Mouse (Mus musculus) CH12.LX (cell line): ENCODE data around the gene 4930415O20Rik. TPM values are rescaled to one million over a fixed set of nuclear protein-coding genes. Genes with fewer than 3 reads are reported as not detected.
A peak's percentile ranks its signal among the peaks of the same experiment; 100 is the strongest.

ENCODE experiments used
- DNase-seq: peaks from one replicate; pipeline ENCODE4 v3.0.0-alpha.2; 2013; ENCODE audit errors: extremely low read depth
- H3K27ac ChIP-seq: 2 replicates; pipeline ENCODE4 v1.5.1; 2012; ENCODE audit warnings: low read depth, mild to moderate bottlenecking, control low read depth, moderate library complexity; ENCODE audit not compliant: insufficient read depth
- H3K27me3 ChIP-seq: replicated peaks from 2 replicates; pipeline ENCODE3; 2012; ENCODE audit warnings: inconsistent platforms
- H3K36me3 ChIP-seq, 2 experiments: replicated peaks in 1 of 2; 2 replicates each; pipeline versions ENCODE3 to v1.6.1; 2012; ENCODE audit warnings: inconsistent platforms in 1 of 2, low read length in 1 of 2, mild to moderate bottlenecking in 1 of 2, mixed read lengths in 1 of 2, moderate library complexity in 1 of 2; ENCODE audit not compliant: control insufficient read depth in 1 of 2, insufficient read depth in 1 of 2
- H3K4me1 ChIP-seq, 2 experiments: 2 replicates each; pipeline ENCODE4 v1.6.1; 2012; ENCODE audit warnings: inconsistent platforms in 1 of 2, moderate library complexity in 1 of 2; ENCODE audit not compliant: insufficient read depth in 2 of 2, control insufficient read depth in 1 of 2
- H3K4me2 ChIP-seq: 2 replicates; pipeline ENCODE4 v1.6.1; 2012; ENCODE audit warnings: low read depth, mild to moderate bottlenecking, control low read depth; ENCODE audit not compliant: poor library complexity, insufficient read depth, severe bottlenecking
- H3K4me3 ChIP-seq, 3 experiments: fragments of 150-350 bp in 1 of 3; sonication (generic) in 1 of 3; replicated peaks in 1 of 3; 2 replicates each; pipeline versions ENCODE3 to v1.5.1; 2011 to 2012; ENCODE audit warnings: low read depth in 2 of 3, low read length in 2 of 3, mild to moderate bottlenecking in 2 of 3, moderate library complexity in 2 of 3, control low read depth in 1 of 3, improper control_type of control experiment in 1 of 3, inconsistent platforms in 1 of 3, mixed read lengths in 1 of 3; ENCODE audit not compliant: poor library complexity in 1 of 3
- H3K79me2 ChIP-seq: replicated peaks from 2 replicates; pipeline ENCODE4 v1.6.1; 2012; ENCODE audit warnings: mild to moderate bottlenecking, moderate library complexity; ENCODE audit not compliant: control insufficient read depth, poor library complexity, insufficient read depth, severe bottlenecking; ENCODE audit errors: extremely low read depth
- H3K9ac ChIP-seq: 2 replicates; pipeline ENCODE4 v1.6.1; 2012; ENCODE audit warnings: low read depth, mild to moderate bottlenecking, control low read depth, moderate library complexity; ENCODE audit not compliant: insufficient read depth
- H3K9me3 ChIP-seq: replicated peaks from 2 replicates; pipeline ENCODE3; 2012; ENCODE audit warnings: low read length, inconsistent platforms, mixed read lengths
- BHLHE40 ChIP-seq: IDR thresholded peaks from 2 replicates; pipeline ENCODE4 v1.6.1; 2011; ENCODE audit warnings: mild to moderate bottlenecking, low read depth, low read length, improper control_type of control experiment
- CHD1 ChIP-seq: IDR thresholded peaks from 2 replicates; pipeline ENCODE4 v1.6.1; 2012; ENCODE audit warnings: low read depth, low read length, improper control_type of control experiment, inconsistent platforms
- CHD2 ChIP-seq: IDR thresholded peaks from 2 replicates; pipeline ENCODE4 v1.6.1; 2011; ENCODE audit warnings: low read length, improper control_type of control experiment
- CTCF ChIP-seq, 2 experiments: IDR thresholded peaks in 1 of 2; conservative IDR thresholded peaks in 1 of 2; 2 replicates each; pipeline ENCODE4 v1.5.1; 2011 to 2012; ENCODE audit warnings: low read depth in 2 of 2, low read length in 2 of 2, improper control_type of control experiment in 1 of 2, inconsistent platforms in 1 of 2, mild to moderate bottlenecking in 1 of 2, moderate library complexity in 1 of 2
- GABPA ChIP-seq: IDR thresholded peaks from 2 replicates; pipeline ENCODE4 v1.6.1; 2012; ENCODE audit warnings: low read depth, low read length, improper control_type of control experiment, inconsistent platforms; ENCODE audit not compliant: insufficient replicate concordance
- IRF4 ChIP-seq: IDR thresholded peaks from 2 replicates; pipeline ENCODE4 v1.6.1; 2014; ENCODE audit warnings: low read depth, mild to moderate bottlenecking, inconsistent platforms, low read length, improper control_type of control experiment
- JUND ChIP-seq: conservative IDR thresholded peaks from 2 replicates; pipeline ENCODE4 v1.6.1; 2011; ENCODE audit warnings: low read depth, low read length, improper control_type of control experiment
- MAFK ChIP-seq: IDR thresholded peaks from 2 replicates; pipeline ENCODE4 v1.6.1; 2011; ENCODE audit warnings: low read length, improper control_type of control experiment; ENCODE audit not compliant: insufficient replicate concordance
- MAX ChIP-seq: IDR thresholded peaks from 2 replicates; pipeline ENCODE4 v1.6.1; 2011; ENCODE audit warnings: low read length, improper control_type of control experiment
- MEF2A ChIP-seq: IDR thresholded peaks from 2 replicates; pipeline ENCODE4 v1.6.1; 2014; ENCODE audit warnings: low read depth, mild to moderate bottlenecking, inconsistent platforms, low read length, improper control_type of control experiment, borderline replicate concordance
- PAX5 ChIP-seq: IDR thresholded peaks from 2 replicates; pipeline ENCODE4 v1.6.1; 2012; ENCODE audit warnings: low read length, inconsistent platforms, mixed read lengths
- SMC3 ChIP-seq: IDR thresholded peaks from 2 replicates; pipeline ENCODE4 v1.6.1; 2011; ENCODE audit warnings: low read depth, low read length, improper control_type of control experiment
- TCF12 ChIP-seq: IDR thresholded peaks from 2 replicates; pipeline ENCODE4 v1.6.1; 2014; ENCODE audit warnings: low read depth, mild to moderate bottlenecking, inconsistent platforms, low read length, improper control_type of control experiment
- UBTF ChIP-seq: IDR thresholded peaks from 2 replicates; pipeline ENCODE4 v1.6.1; 2012; ENCODE audit warnings: low read depth, mild to moderate bottlenecking, inconsistent platforms, low read length, improper control_type of control experiment, moderate library complexity
- USF1 ChIP-seq: IDR thresholded peaks from 2 replicates; pipeline ENCODE4 v1.6.1; 2014; ENCODE audit warnings: low read depth, mild to moderate bottlenecking, inconsistent platforms, low read length, improper control_type of control experiment
- USF2 ChIP-seq: conservative IDR thresholded peaks from 2 replicates; pipeline ENCODE4 v1.6.1; 2011; ENCODE audit warnings: low read depth, low read length, improper control_type of control experiment
- ZMIZ1 ChIP-seq: IDR thresholded peaks from 2 replicates; pipeline ENCODE4 v1.6.1; 2012; ENCODE audit warnings: low read depth, mild to moderate bottlenecking, inconsistent platforms, low read length, improper control_type of control experiment
- dilution Hi-C: fragments of 300-500 bp; cut with MboI; formaldehyde crosslinking; loops from 2 replicates; pipeline ENCODE4 v1.14.3; 2020; ENCODE audit warnings: low sequenced_read_pairs; ENCODE audit not compliant: extremely low pct_unique_long_range_greater_than_20kb, extremely low pct_ligation_motif_present
- in situ Hi-C: fragments of 300-500 bp; cut with MboI; formaldehyde crosslinking; loops from 3 replicates; pipeline ENCODE4 v1.14.3; 2019; ENCODE audit warnings: low sequenced_read_pairs, low pct_ligation_motif_present, low pct_unique_long_range_greater_than_20kb, mixed read lengths
- polyA plus RNA-seq: library from polyadenylated mRNA; unstranded; fragments of >175 nt; gene quantifications from 2 replicates; pipeline ENCODE4 v1.2.1, GENCODE M21; 2012; ENCODE audit warnings: low read depth; ENCODE audit not compliant: insufficient read length
- total RNA-seq, 2 experiments: library from RNA; depleted of rRNA; stranded (reverse); fragments of 300-350 nt in 1 of 2; fragments of >200 nt in 1 of 2; gene quantifications; 2 replicates each; pipeline ENCODE4 v1.2.3; 2012 to 2014

The 4930415O20Rik gene
- total and polyA plus RNA-seq, 3 experiments: not detected

- Histone ChIP-seq H3K27ac (no peak overlapping the region), H3K9ac (no peak overlapping the region), H3K9me3 (peaks cover 9% of the 10 kb centered on the region), H3K4me3 (no peak overlapping the region), H3K36me3 (no peaks in the 10 kb centered on the region), H3K27me3 (peaks cover 92% of the 10 kb centered on the region), H3K79me2 (no peaks in the 10 kb centered on the region; the same call in 1 of the 2 replicates), H3K4me1 (peaks cover 6 to 12% of the 10 kb centered on the region in 2 experiments), H3K4me2 (no peak overlapping the region)
- TF ChIP-seq SMC3: no peak
- peak in 1 of 2 experiments; percentile 20; a peak in 2 of 4 replicates for TF ChIP-seq CTCF (conservative IDR thresholded peaks at IDR 0.05 in 1 of 2, IDR thresholded peaks at IDR 0.05 in 1 of 2; ENCODE audit: low read depth in 2 of 2, low read length in 2 of 2)
- in situ Hi-C loops: no loop called here
- dilution Hi-C loops: no loop called here
- DNase-seq: no peak
These were observed 55.8 kb downstream of the 4930415O20Rik start for GRCm38 (mm10) chr15:98626487-98627212.

DNA sequence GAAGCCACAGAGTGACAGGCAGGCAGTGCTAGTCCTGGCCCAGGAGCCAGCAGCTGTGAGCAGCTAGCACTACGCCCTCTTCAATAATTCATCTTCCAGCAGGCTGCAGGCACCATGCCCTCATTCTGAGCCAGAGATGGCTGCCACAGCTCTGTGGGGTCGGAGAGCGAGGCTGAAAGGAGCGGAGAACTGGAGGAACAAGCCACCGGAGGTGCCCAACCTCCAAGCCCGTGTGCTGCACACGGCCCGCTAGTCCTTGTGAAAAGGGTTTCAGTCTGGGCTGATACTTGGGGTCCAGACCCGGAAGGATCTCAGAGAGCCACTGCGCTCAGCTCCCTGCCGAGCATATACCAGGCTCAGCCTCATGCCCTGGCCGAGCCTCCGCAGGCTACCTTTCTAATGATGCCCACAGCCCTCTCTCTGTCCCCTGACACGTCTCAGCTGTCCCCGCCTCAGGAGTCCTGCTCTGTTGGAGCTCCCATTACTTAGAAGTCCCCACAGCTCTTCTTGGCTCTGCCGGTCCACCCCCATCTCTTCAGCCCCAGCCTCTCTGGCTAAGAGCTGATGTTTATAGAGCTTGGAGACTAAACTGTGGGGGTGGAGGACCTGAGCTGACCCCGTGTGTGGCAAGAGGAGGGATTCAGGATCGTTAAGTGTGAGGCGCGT, 57.9 kb downstream of the 4930415O20Rik start:
- Histone ChIP-seq H3K9ac (no peak overlapping the region), H3K4me3 (no peak overlapping the region), H3K36me3 (no peaks in the 10 kb centered on the region), H3K79me2 (no peaks in the 10 kb centered on the region; the same call in 1 of the 2 replicates), H3K4me1 (peaks cover 12 to 33% of the 10 kb centered on the region in 2 experiments), H3K27ac (no peak overlapping the region), H3K9me3 (peaks cover 9% of the 10 kb centered on the region), H3K4me2 (no peak overlapping the region), H3K27me3 (peaks cover 95% of the 10 kb centered on the region)
- in situ Hi-C loops: no loop called here
- dilution Hi-C loops: no loop called here
- DNase-seq: no peak
- TF ChIP-seq ZMIZ1 (no peak), SMC3 (no peak), MEF2A (no peak), MAX (no peak), UBTF (no peak), JUND (no peak), GABPA (no peak), BHLHE40 (no peak), CHD2 (no peak), PAX5 (no peak), TCF12 (no peak), USF2 (no peak), USF1 (no peak), MAFK (no peak), IRF4 (no peak), CHD1 (no peak)
